Mouse (Mus musculus) lung, embryonic 16.5 days (tissue): ENCODE results near the gene 1700020L24Rik. TPM values are rescaled to one million over a fixed set of nuclear protein-coding genes. Genes with fewer than 3 reads are reported as not detected.

Experiments used
- ATAC-seq: fragments of 200-750 bp; cut with Nextera tagmentation; 2 replicates; pipeline ENCODE4 v1.8.0; 2017; ENCODE audit warnings: low read depth, mild to moderate bottlenecking, moderate library complexity
- H3K27ac ChIP-seq: fragments of 300-500 bp; sonication (generic); 2 replicates; pipeline ENCODE4 v1.5.1; 2014; ENCODE audit warnings: mild to moderate bottlenecking, control low read depth, low read length
- H3K27me3 ChIP-seq: fragments of 300-500 bp; sonication (generic); 2 replicates; pipeline ENCODE4 v1.6.1; 2014; ENCODE audit warnings: low read depth, low read length, mixed read lengths; ENCODE audit not compliant: control insufficient read depth, insufficient read depth
- H3K36me3 ChIP-seq: fragments of 300-500 bp; sonication (generic); 2 replicates; pipeline ENCODE4 v1.6.1; 2014; ENCODE audit warnings: low read length; ENCODE audit not compliant: control insufficient read depth, insufficient read depth
- H3K4me1 ChIP-seq: fragments of 300-500 bp; sonication (generic); replicated peaks from 2 replicates; pipeline ENCODE4 v1.6.1; 2014; ENCODE audit warnings: low read length, mixed read lengths; ENCODE audit not compliant: control insufficient read depth, insufficient read depth
- H3K4me2 ChIP-seq: fragments of 300-500 bp; sonication (generic); 2 replicates; pipeline ENCODE4 v1.6.1; 2014; ENCODE audit warnings: low read depth, low read length, control low read depth
- H3K4me3 ChIP-seq: fragments of 300-500 bp; sonication (generic); 2 replicates; pipeline ENCODE4 v1.5.1; 2014; ENCODE audit warnings: mild to moderate bottlenecking, low read length, control low read depth
- H3K9ac ChIP-seq: fragments of 300-500 bp; sonication (generic); 2 replicates; pipeline ENCODE4 v1.6.1; 2014; ENCODE audit warnings: low read length, control low read depth
- H3K9me3 ChIP-seq: fragments of 300-500 bp; sonication (generic); 2 replicates; pipeline ENCODE4 v1.6.1; 2016; ENCODE audit warnings: low read length; ENCODE audit not compliant: control insufficient read depth
- WGBS: fragments of 180-500 bp; shearing (Covaris S2); extraction: QIAGEN DNeasy Blood & Tissue Kit; methylation state at CpG from one replicate; pipeline ENCODE4 v1.1.7; 2014; 5-methylcytosine and 5-hydroxymethylcytosine counted together
- polyA plus RNA-seq: library from polyadenylated mRNA; unstranded; fragments of >200 nt; fragmentation: Nextera tagmentation; extraction: Ambion mirVana; gene quantifications from 2 replicates; pipeline ENCODE4 v1.2.1, GENCODE M21; 2015

Gene 1700020L24Rik
- polyA plus RNA-seq, 1 experiment from 2014 or later = not detected

DNA sequence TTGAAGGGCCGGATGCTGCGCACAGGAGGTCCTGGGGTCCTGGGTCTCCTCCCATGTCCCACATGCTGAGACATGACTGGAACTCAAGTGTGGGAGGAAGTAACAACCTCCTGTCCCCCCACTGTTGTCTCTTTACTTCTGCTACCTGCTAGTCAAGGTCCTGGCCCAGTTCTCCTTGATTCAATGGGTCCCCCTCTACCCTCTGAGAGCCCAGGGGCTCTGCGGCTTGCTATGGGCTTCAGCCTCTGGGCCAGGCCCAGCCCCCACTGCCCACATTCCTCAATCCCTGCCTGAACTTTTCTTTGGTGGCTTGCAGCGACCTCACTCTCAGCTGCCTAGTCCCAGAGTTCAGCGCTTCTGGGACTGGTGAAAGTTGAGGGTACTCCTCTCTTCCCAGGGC lies 8.1 kb upstream of the 1700020L24Rik start, which contains the start of gene Gas2l2:
Gene Gas2l2 (minus strand): TSS at position 101 of the 400 bp plus-strand sequence.
- Histone ChIP-seq H3K27ac (no peak within 1 kb of the TSS), H3K9me3 (no peaks in the 10 kb centered on the region), H3K4me3 (no peak within 1 kb of the TSS), H3K4me2 (no peak within 1 kb of the TSS), H3K27me3 (peaks cover 21% of the 10 kb centered on the region), H3K36me3 (no peaks in the 10 kb centered on the region), H3K4me1 (no peaks in the 10 kb centered on the region), H3K9ac (no peak within 1 kb of the TSS)
- no peak for ATAC-seq
- 50% methylated on average over 5 of the region's 5 CpGs for WGBS

DNA sequence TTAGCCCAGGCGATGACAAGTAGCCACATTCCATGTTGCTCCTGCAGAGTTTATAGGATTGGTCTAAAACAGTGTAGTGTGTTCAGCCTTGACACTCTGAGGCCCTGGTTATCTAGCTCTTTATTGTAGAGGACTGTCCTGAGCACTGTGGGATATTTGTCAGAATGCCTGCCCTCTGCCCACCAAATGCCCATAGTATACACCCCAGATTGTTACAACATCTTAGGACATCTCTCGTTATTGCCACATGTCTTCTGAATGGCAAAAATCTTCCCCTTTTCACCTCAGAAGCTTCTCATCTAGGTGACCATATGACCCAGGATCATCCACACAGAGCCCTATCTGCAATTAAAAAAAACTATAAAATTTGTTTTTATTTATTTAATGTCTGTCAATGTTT lies 4.9 kb upstream of the 1700020L24Rik start:
- no peaks in the 10 kb centered on the region for H3K4me1 ChIP-seq
- H3K4me2 ChIP-seq = no peak overlapping the region
- ATAC-seq = no peak
- H3K9ac ChIP-seq = no peak overlapping the region
- H3K4me3 ChIP-seq = no peak overlapping the region
- H3K27me3 ChIP-seq = peaks cover 15% of the 10 kb centered on the region
- 68% methylated on average over 2 of the region's 2 CpGs for WGBS
- H3K36me3 ChIP-seq = no peaks in the 10 kb centered on the region
- no peaks in the 10 kb centered on the region for H3K9me3 ChIP-seq
- no peak overlapping the region for H3K27ac ChIP-seq

DNA sequence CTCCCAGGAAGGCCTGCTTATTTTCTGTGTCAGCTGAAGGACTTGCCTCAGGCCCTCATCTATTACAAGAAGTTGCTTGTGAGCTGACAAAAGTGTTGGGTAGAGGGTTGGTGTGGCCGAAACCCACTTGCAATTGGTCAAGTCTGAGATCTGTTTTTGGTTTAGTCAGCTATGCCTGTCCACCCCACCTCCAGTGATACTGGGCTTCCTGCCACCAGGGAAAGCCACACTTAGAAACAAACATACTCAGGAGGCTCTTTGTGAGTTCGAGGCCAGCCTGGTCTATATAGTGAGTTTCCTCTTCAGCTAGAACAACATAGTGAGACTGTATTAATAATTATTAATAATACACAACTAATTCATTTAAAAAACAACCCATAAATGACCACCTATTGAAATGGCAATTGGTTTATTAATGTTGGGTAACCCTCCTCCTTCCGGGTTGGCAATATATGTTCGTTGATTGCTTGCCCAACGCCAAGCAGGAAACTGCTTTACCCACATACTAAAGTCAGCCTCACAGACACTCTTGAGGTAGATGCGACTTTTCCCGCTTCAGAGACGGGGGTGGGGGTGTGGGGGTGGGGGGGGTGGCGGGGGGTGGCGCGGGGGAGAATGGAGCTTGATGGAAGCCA lies 2.1 kb downstream of the 1700020L24Rik start:
- no peak overlapping the region; the same call in 1 of the 2 replicates for H3K9ac ChIP-seq
- peaks cover 35% of the 10 kb centered on the region for H3K27me3 ChIP-seq
- H3K4me2 ChIP-seq = peak overlapping the region; percentile 95
- ATAC-seq = no peak
- H3K9me3 ChIP-seq = no peaks in the 10 kb centered on the region
- WGBS = 33% methylated on average over 11 of the region's 11 CpGs
- peak overlapping the region; percentile 68 for H3K4me3 ChIP-seq
- H3K4me1 ChIP-seq = peaks cover 7% of the 10 kb centered on the region; the same call in 1 of the 2 replicates
- H3K36me3 ChIP-seq = no peaks in the 10 kb centered on the region
- H3K27ac ChIP-seq = no peak overlapping the region

DNA sequence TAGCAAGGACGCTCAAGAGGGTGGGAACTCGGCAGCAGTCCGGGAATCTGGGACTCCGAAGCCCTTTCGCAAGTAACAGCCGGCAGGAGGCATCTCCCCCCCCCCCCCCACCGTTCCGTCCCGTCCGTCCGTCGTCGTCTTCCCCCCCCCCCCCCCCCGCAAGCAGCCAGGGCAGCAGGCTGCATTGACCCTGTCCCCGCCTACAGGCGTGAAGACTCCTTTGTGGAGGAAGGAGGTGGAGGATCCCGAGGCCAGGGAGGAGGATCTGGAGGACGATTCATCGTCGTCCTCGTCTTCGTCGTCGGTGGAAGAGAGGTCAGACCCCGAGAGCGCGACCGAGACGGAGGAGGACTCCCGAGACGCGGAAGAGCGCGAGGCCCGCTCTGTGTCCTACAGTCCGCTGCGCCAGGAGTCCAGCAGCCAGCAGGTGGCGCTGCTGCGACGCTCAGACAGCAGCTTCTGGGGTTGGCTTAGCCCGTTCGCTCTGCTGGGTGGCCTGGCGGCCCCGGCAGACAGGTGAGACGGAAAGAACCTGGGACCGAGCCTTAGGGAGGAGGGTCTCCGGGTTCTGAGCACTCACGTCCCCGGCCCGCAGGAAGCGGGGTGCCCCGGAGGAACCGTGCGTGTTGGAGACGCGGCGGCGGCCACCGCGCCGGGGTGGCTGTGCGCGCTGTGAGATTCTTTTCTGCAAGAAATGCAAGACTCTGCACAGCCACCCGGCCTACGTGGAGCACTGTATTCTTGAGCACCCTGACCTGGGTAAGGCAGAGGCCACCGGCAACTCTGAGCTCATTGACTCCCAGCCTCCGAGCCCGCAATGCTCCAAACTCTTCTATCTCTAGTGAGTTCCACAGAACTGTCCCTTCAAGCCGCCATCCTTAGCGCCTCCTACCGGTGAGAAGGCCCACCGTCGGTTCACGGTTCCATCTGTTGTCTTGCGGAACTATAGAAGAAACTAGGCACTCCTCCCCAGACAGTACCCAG lies 2.9 kb downstream of the 1700020L24Rik start:
- H3K4me2 ChIP-seq = peak overlapping the region; percentile 95
- peak overlapping the region; percentile 68 for H3K4me3 ChIP-seq
- no peaks in the 10 kb centered on the region for H3K36me3 ChIP-seq
- peak overlapping the region; percentile 68 for H3K9ac ChIP-seq
- peak; percentile 96 for ATAC-seq
- peaks cover 10% of the 10 kb centered on the region; the same call in 1 of the 2 replicates for H3K4me1 ChIP-seq
- WGBS = under 1% methylated on average over 63 of the region's 75 CpGs
- H3K27me3 ChIP-seq = peaks cover 41% of the 10 kb centered on the region
- no peaks in the 10 kb centered on the region for H3K9me3 ChIP-seq
- no peak overlapping the region for H3K27ac ChIP-seq

DNA sequence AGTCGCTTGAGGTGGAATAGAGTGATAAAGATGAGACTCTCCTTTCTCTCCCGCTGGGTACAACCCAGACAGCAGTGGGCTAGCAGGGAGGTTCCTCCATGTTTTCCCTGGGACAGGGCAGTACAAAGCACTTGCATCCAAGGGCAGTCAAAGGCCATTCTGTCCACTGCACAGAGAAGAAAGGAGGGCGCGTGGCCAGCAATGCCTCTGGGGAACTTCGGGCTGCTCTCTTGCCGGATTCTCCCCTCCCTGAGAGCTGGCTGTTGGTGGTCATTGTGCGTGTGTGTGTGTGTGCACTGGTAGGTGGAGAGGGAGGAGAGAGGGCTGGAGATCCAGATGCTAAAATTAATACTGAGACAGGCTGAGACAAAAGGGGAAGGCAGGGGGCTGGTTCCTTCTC lies 3.8 kb downstream of the 1700020L24Rik start:
- no peak for ATAC-seq
- Histone ChIP-seq H3K27ac (no peak overlapping the region), H3K9ac (no peak overlapping the region), H3K27me3 (peaks cover 41% of the 10 kb centered on the region), H3K9me3 (no peaks in the 10 kb centered on the region), H3K4me2 (no peak overlapping the region), H3K4me1 (peaks cover 10% of the 10 kb centered on the region; the same call in 1 of the 2 replicates), H3K4me3 (no peak overlapping the region), H3K36me3 (no peaks in the 10 kb centered on the region)
- 44% methylated on average over 7 of the region's 7 CpGs for WGBS

DNA sequence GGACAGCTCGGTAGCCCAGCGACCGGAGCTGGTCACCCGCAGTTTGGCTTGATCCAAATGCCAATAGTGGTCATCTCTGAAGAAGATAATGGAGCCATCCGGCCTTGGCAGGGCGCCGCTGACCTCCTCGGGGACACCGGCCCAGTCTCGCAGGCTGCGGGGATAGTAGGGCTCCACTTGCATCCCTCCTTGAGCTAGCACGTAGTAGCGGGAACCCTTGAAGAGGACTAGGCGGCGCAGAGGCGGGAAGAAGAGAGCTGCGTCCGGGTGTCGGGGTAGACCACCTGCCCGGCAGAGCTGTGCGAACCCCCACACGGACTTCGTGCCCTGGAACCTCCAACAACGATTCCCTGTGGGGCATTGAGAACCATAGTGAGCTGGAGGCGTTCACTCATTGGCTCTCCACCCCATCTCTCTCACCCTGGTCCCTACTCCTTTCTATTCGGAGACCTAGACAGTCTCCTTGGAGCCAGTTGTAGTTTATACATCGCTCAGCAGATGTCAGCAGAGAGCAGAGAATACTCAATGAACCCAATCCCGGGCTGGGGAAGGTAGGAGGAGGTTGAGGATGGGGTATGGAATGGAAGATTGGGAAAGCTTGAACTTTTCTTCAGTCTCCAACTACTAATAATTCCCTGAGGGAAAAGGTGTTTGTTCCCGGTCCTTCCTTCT lies 5.3 kb downstream of the 1700020L24Rik start:
- peak; percentile 44 for ATAC-seq
- H3K9ac ChIP-seq = no peak overlapping the region
- H3K9me3 ChIP-seq = no peaks in the 10 kb centered on the region
- H3K36me3 ChIP-seq = no peaks in the 10 kb centered on the region
- peaks cover 17% of the 10 kb centered on the region for H3K4me1 ChIP-seq
- WGBS = 10% methylated on average over 29 of the region's 29 CpGs
- peak overlapping the region; percentile 21 for H3K4me3 ChIP-seq
- H3K27ac ChIP-seq = no peak overlapping the region
- H3K4me2 ChIP-seq = peak overlapping the region; percentile 40
- peaks cover 41% of the 10 kb centered on the region for H3K27me3 ChIP-seq

DNA sequence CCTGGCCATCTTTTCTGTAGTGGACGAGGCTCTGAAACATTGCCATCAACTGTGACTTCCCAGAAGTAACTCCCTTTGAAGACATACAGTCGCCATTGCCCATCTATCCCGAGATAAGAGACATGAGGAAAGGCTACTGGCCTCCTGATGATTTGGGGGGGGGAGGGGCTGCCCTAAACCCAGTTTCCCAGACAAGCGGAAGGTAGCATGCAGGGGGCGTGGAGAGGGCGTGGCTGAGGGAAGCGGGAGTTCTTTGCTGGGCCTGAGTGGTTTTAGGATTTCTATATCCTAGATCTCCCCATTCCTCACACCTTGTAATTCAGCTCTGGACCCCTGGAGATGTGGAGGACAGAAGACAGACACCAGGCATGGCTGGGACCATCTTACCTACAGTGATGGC lies 6.3 kb downstream of the 1700020L24Rik start:
- no peak for ATAC-seq
- WGBS = 9% methylated on average over 7 of the region's 7 CpGs
- Histone ChIP-seq H3K27me3 (peaks cover 41% of the 10 kb centered on the region), H3K36me3 (no peaks in the 10 kb centered on the region), H3K9ac (no peak overlapping the region), H3K4me3 (no peak overlapping the region), H3K9me3 (no peaks in the 10 kb centered on the region), H3K27ac (no peak overlapping the region), H3K4me1 (peaks cover 27% of the 10 kb centered on the region), H3K4me2 (no peak overlapping the region)

DNA sequence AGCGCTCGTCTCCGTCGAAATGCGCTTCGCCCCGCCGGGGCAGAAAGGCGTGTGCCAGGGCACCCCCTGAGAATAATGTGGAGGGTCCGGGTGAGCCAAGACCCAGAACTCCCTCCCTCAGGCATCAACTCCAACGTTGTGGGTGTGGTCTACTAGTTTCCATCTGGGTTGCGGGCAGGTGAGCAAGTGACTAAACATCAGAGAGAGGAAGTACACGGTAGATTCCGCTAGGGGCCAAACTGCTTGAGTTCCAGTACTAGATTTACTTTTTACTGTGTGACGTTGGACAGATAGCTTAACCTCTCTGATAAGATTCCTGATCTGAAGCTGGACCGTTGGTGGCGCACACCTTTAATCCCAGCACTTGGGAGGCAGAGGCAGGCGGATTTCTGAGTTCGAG lies 7.5 kb downstream of the 1700020L24Rik start:
- Histone ChIP-seq H3K4me3 (peak overlapping the region; percentile 24), H3K9me3 (no peaks in the 10 kb centered on the region), H3K9ac (no peak overlapping the region), H3K4me2 (peak overlapping the region; percentile 45), H3K27ac (no peak overlapping the region), H3K4me1 (peaks cover 36% of the 10 kb centered on the region), H3K36me3 (no peaks in the 10 kb centered on the region), H3K27me3 (peaks cover 41% of the 10 kb centered on the region)
- WGBS = 23% methylated on average over 19 of the region's 19 CpGs
- no peak for ATAC-seq

DNA sequence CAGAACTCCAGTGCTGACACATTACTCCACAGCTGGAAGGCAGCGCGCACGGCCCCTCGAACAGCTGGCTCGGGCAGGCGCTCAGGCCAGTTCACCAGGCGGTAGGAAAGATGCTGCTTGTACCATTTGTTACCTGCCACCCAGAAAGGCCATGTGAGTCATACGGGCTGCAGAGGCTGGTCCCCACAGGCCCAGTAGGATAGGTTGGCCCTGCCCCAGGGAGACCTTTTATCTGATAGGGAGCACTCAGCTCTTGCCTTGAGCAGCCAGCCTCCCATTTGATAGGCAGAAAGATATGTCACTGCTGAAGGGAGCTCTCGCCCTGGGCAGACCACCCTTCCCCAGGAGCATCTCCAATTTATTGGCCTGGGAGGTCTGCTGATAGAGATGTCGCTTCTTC lies 10.1 kb downstream of the 1700020L24Rik start:
- no peak for ATAC-seq
- Histone ChIP-seq H3K36me3 (no peaks in the 10 kb centered on the region), H3K4me2 (no peak overlapping the region; the same call in 1 of the 2 replicates), H3K27ac (peak overlapping the region; percentile 66), H3K9me3 (no peaks in the 10 kb centered on the region), H3K4me3 (no peak overlapping the region), H3K9ac (no peak overlapping the region), H3K4me1 (peaks cover 32% of the 10 kb centered on the region), H3K27me3 (peaks cover 23% of the 10 kb centered on the region)
- 63% methylated on average over 10 of the region's 10 CpGs for WGBS
